ENCODE assay signal across 26 mouse cellular contexts in the genomic region with DNA sequence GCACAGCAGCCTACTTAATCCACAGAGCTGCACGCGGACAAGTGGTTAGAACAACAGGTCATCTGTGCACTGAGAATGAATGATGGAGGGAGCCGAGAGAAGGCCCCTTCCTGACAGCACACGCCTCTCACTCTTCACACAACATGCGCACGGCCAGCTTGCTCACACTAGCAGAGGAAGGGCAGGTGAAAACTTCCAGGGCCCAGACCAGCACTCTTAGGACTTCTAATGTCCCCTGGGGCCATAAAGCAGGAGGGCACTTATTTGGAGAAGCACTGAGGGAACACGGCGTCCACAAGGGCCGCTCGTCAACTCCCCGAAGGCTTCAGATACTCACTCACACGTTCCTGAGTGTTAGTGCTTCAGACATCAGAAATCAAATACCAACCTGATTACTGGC. TPM values are rescaled to one million over a fixed set of nuclear protein-coding genes. Genes with fewer than 3 reads are reported as not detected.
DNase-seq lines count a peak whose midpoint lies in the region; ATAC-seq and TF ChIP-seq lines count a peak whose summit lies in the region.
"Had no signal": no experiment of that assay in that cellular context is flagged by ENCODE, and none has a peak within 500 bp of the region (broad histone marks: within the 10 kb centered on the region; RNA-seq: fewer than 3 reads in every experiment).

No protein-coding gene starts in this region.

- H3K4me1 ChIP-seq in heart, adult 2 months (ENCODE audit: control insufficient read depth, insufficient read depth, low read length): no peaks in the 10 kb centered on the region
- H3K4me1 ChIP-seq in liver, embryonic 13.5 days (replicated peaks): peaks cover 49% of the 10 kb centered on the region
- peaks cover 12% of the 10 kb centered on the region for H3K4me1 ChIP-seq in liver, embryonic 11.5 days (replicated peaks; ENCODE audit: control insufficient read depth, insufficient read depth, low read length)
- H3K4me1 ChIP-seq in midbrain, embryonic 11.5 days (ENCODE audit: control insufficient read depth, insufficient read depth, low read length): no peaks in the 10 kb centered on the region
- H3K4me1 ChIP-seq in midbrain, postnatal 0 days (ENCODE audit: insufficient read depth, low read length): no peaks in the 10 kb centered on the region
- H3K4me1 ChIP-seq: embryonic facial prominence, embryonic 10.5 days; embryonic facial prominence, embryonic 12.5 days; forebrain, embryonic 13.5 days; forebrain, embryonic 15.5 days had no signal

- no peaks in the 10 kb centered on the region for H3K9me3 ChIP-seq in liver, embryonic 13.5 days (replicated peaks)
- H3K9me3 ChIP-seq in liver, embryonic 11.5 days (ENCODE audit: control insufficient read depth, low read length): no peaks in the 10 kb centered on the region
- H3K9me3 ChIP-seq in midbrain, embryonic 11.5 days (ENCODE audit: control insufficient read depth, low read length): no peaks in the 10 kb centered on the region
- no peaks in the 10 kb centered on the region for H3K9me3 ChIP-seq in midbrain, postnatal 0 days (ENCODE audit: low read length)
- H3K9me3 ChIP-seq: embryonic facial prominence, embryonic 10.5 days; embryonic facial prominence, embryonic 12.5 days; forebrain, embryonic 13.5 days; forebrain, embryonic 15.5 days; G1E had no signal

- no peak overlapping the region for H3K27ac ChIP-seq in heart, adult 2 months
- peak overlapping the region; percentile 55 for H3K27ac ChIP-seq in liver, embryonic 13.5 days
- no peak overlapping the region for H3K27ac ChIP-seq in liver, embryonic 11.5 days (ENCODE audit: low read depth, low read length)
- H3K27ac ChIP-seq in midbrain, embryonic 11.5 days (ENCODE audit: low read depth, low read length): no peak overlapping the region
- no peak overlapping the region for H3K27ac ChIP-seq in midbrain, postnatal 0 days (ENCODE audit: low read depth, low read length)
- H3K27ac ChIP-seq: embryonic facial prominence, embryonic 10.5 days; embryonic facial prominence, embryonic 12.5 days; forebrain, embryonic 13.5 days; forebrain, embryonic 15.5 days had no signal

- TF ChIP-seq CTCF in heart, adult 2 months (IDR thresholded peaks at IDR 0.05): no peak
- TF ChIP-seq CTCF in midbrain, postnatal 0 days (IDR thresholded peaks at IDR 0.05): no peak

- H3K36me3 ChIP-seq in heart, adult 2 months (ENCODE audit: control insufficient read depth, insufficient read depth, low read length): peaks cover 2% of the 10 kb centered on the region; the same call in 1 of the 2 replicates
- peaks cover 48% of the 10 kb centered on the region for H3K36me3 ChIP-seq in liver, embryonic 13.5 days
- H3K36me3 ChIP-seq in liver, embryonic 11.5 days (ENCODE audit: control insufficient read depth, insufficient read depth, low read length): peaks cover 10% of the 10 kb centered on the region
- peaks cover 7% of the 10 kb centered on the region; the same call in 1 of the 2 replicates for H3K36me3 ChIP-seq in midbrain, embryonic 11.5 days (ENCODE audit: control insufficient read depth, insufficient read depth, low read length)
- peaks cover 30% of the 10 kb centered on the region for H3K36me3 ChIP-seq in midbrain, postnatal 0 days (ENCODE audit: insufficient read depth, low read length)

- WGBS in heart, adult 2 months: 91% methylated on average over 12 of the region's 12 CpGs
- WGBS in liver, embryonic 13.5 days (ENCODE audit: insufficient replicate concordance): 91% methylated on average over 12 of the region's 12 CpGs
- 90% methylated on average over 12 of the region's 12 CpGs for WGBS in liver, embryonic 11.5 days
- 93% methylated on average over 12 of the region's 12 CpGs for WGBS in midbrain, embryonic 11.5 days
- 93% methylated on average over 12 of the region's 12 CpGs for WGBS in midbrain, postnatal 0 days

- intact Hi-C loops in heart, adult 2 months (cut with DNase I): no loop called here

- H3K9ac ChIP-seq in heart, adult 2 months (ENCODE audit: low read depth, low read length): no peak overlapping the region
- no peak overlapping the region for H3K9ac ChIP-seq in liver, embryonic 13.5 days
- no peak overlapping the region for H3K9ac ChIP-seq in liver, embryonic 11.5 days (ENCODE audit: low read depth, low read length)
- no peak overlapping the region for H3K9ac ChIP-seq in midbrain, embryonic 11.5 days (ENCODE audit: low read length)
- no peak overlapping the region for H3K9ac ChIP-seq in midbrain, postnatal 0 days (replicated peaks; ENCODE audit: low read length, poor library complexity, severe bottlenecking)
- H3K9ac ChIP-seq: embryonic facial prominence, embryonic 12.5 days; forebrain, embryonic 13.5 days; forebrain, embryonic 15.5 days had no signal

- no peaks in the 10 kb centered on the region for H3K27me3 ChIP-seq in heart, adult 2 months (ENCODE audit: control insufficient read depth, insufficient read depth, low read length)
- H3K27me3 ChIP-seq in liver, embryonic 13.5 days: no peaks in the 10 kb centered on the region
- no peaks in the 10 kb centered on the region for H3K27me3 ChIP-seq in liver, embryonic 11.5 days (replicated peaks; ENCODE audit: control insufficient read depth, insufficient read depth, low read length)
- H3K27me3 ChIP-seq in midbrain, embryonic 11.5 days (ENCODE audit: control insufficient read depth, insufficient read depth, low read length): no peaks in the 10 kb centered on the region
- no peaks in the 10 kb centered on the region for H3K27me3 ChIP-seq in midbrain, postnatal 0 days (ENCODE audit: insufficient read depth, low read length)
- H3K27me3 ChIP-seq: CH12.LX; embryonic facial prominence, embryonic 12.5 days; forebrain, embryonic 13.5 days; forebrain, embryonic 15.5 days; Patski had no signal

- H3K4me2 ChIP-seq in liver, embryonic 13.5 days: no peak overlapping the region
- H3K4me2 ChIP-seq in liver, embryonic 11.5 days: no peak overlapping the region
- H3K4me2 ChIP-seq in midbrain, embryonic 11.5 days: no peak overlapping the region
- no peak overlapping the region for H3K4me2 ChIP-seq in midbrain, postnatal 0 days (ENCODE audit: low read depth, low read length, poor library complexity, severe bottlenecking)
- H3K4me2 ChIP-seq: embryonic facial prominence, embryonic 12.5 days; forebrain, embryonic 13.5 days; forebrain, embryonic 15.5 days had no signal

- TF ChIP-seq EP300 in heart, adult 2 months (IDR thresholded peaks at IDR 0.05; ENCODE audit: insufficient read depth, low read depth, low read length): no peak

- no peak overlapping the region for H3K4me3 ChIP-seq in heart, adult 2 months
- no peak overlapping the region for H3K4me3 ChIP-seq in liver, embryonic 13.5 days (replicated peaks)
- no peak overlapping the region for H3K4me3 ChIP-seq in liver, embryonic 11.5 days (ENCODE audit: low read depth, low read length)
- no peak overlapping the region for H3K4me3 ChIP-seq in midbrain, embryonic 11.5 days (ENCODE audit: low read depth, low read length)
- no peak overlapping the region for H3K4me3 ChIP-seq in midbrain, postnatal 0 days (ENCODE audit: low read depth, low read length)
- H3K4me3 ChIP-seq: embryonic facial prominence, embryonic 10.5 days; embryonic facial prominence, embryonic 12.5 days; forebrain, embryonic 13.5 days; forebrain, embryonic 15.5 days had no signal

- no peaks in the 10 kb centered on the region for H3K79me2 ChIP-seq in heart, adult 2 months (replicated peaks; ENCODE audit: control insufficient read depth, insufficient read depth, low read length)

- ATAC-seq in liver, embryonic 13.5 days (ENCODE audit: low read depth): no peak
- no peak for ATAC-seq in liver, embryonic 11.5 days (replicated peaks; ENCODE audit: low FRiP score)
- ATAC-seq in midbrain, embryonic 11.5 days (ENCODE audit: low FRiP score): no peak
- ATAC-seq in midbrain, postnatal 0 days (ENCODE audit: low FRiP score): no peak
- ATAC-seq: activated CD4-positive, CD25-positive, alpha-beta regulatory T cell, adult 4 months; CD4-positive, CD25-positive, alpha-beta regulatory T cell, adult 4 months; forebrain, embryonic 13.5 days; forebrain, embryonic 15.5 days; Patski had no signal

- DNase-seq in heart, adult 11 months: peak; percentile 71
- DNase-seq in heart, adult 2 months: no peak
- DNase-seq in liver, embryonic 13.5 days: no peak
- no peak for DNase-seq in liver, embryonic 11.5 days (ENCODE audit: low spot score)
- peak; percentile 59 for DNase-seq in midbrain, embryonic 11.5 days (ENCODE audit: low spot score, missing footprints)
- DNase-seq in midbrain, postnatal 0 days (ENCODE audit: low spot score): no peak
- DNase-seq: adrenal gland, adult 8-10 months; adrenal gland, postnatal 14 days; adrenal gland, postnatal 36 days; B cell, adult 2 months; cerebellum, adult 11-12 months; cerebellum, adult 2 months; cerebellum, adult 9-10 months; cerebellum, postnatal 10 days; cerebellum, postnatal 25 days had no signal

- TF ChIP-seq POLR2A in heart, adult 2 months (IDR thresholded peaks at IDR 0.05; ENCODE audit: insufficient read depth, low read depth, low read length): no peak

RNA-seq across cellular contexts. Expression of a gene that starts 48.5 kb away (rescaled TPM):
- not detected for total RNA-seq in heart, adult 2 months (2021)
- polyA plus RNA-seq in heart, adult 2 months (2012; rRNA removed): 0.09 TPM in 1 of 2 replicates, not detected in the other
- polyA plus RNA-seq in liver, embryonic 13.5 days (2015; fragmentation: Nextera tagmentation; extraction: Ambion mirVana): 0.23 and 0.34 TPM in 2 replicates
- polyA plus RNA-seq in liver, embryonic 11.5 days (2014; fragmentation: Nextera tagmentation; extraction: Ambion mirVana): 0.18 and 0.53 TPM in 2 replicates
- 1.9 and 2.4 TPM in 2 replicates for polyA plus RNA-seq in midbrain, embryonic 11.5 days (2014; fragmentation: Nextera tagmentation; extraction: Ambion mirVana)
- 2.9 and 3.0 TPM in 2 replicates for total RNA-seq in midbrain, postnatal 0 days (2014; rRNA removed)
- polyA plus RNA-seq in midbrain, postnatal 0 days (2015; fragmentation: Nextera tagmentation; extraction: Ambion mirVana): 1.2 and 1.3 TPM in 2 replicates
- total RNA-seq: adrenal gland, adult 18-20 months; adrenal gland, postnatal 36 days; CH12.LX had no signal
- polyA plus RNA-seq: activated CD4-positive, CD25-positive, alpha-beta regulatory T cell, adult 4 months; CD4-positive, CD25-positive, alpha-beta regulatory T cell, adult 4 months; G1E; Patski had no signal

RNA-seq across cellular contexts. Expression of a gene that starts 55.3 kb away (rescaled TPM):
- total RNA-seq in heart, adult 2 months (2021): not detected
- polyA plus RNA-seq in heart, adult 2 months (2012; rRNA removed): 0.06 TPM in 1 of 2 replicates, not detected in the other
- polyA plus RNA-seq in liver, embryonic 13.5 days (2015; fragmentation: Nextera tagmentation; extraction: Ambion mirVana): 0.40 and 0.44 TPM in 2 replicates
- polyA plus RNA-seq in liver, embryonic 11.5 days (2014; fragmentation: Nextera tagmentation; extraction: Ambion mirVana): 0.10 and 0.14 TPM in 2 replicates
- 0.21 TPM in 1 of 2 replicates, not detected in the other for polyA plus RNA-seq in midbrain, embryonic 11.5 days (2014; fragmentation: Nextera tagmentation; extraction: Ambion mirVana)
- not detected in 2 replicates for total RNA-seq in midbrain, postnatal 0 days (2014; rRNA removed)
- polyA plus RNA-seq in midbrain, postnatal 0 days (2015; fragmentation: Nextera tagmentation; extraction: Ambion mirVana): 0.06 TPM in 1 of 2 replicates, not detected in the other
- total RNA-seq: adrenal gland, adult 18-20 months; adrenal gland, adult 8-10 months; adrenal gland, postnatal 36 days had no signal
- polyA plus RNA-seq: activated CD4-positive, CD25-positive, alpha-beta regulatory T cell, adult 4 months; CD4-positive, CD25-positive, alpha-beta regulatory T cell, adult 4 months; cerebellum, adult 2 months; cortical plate, adult 2 months; G1E had no signal

RNA-seq across cellular contexts. Expression of a gene that starts 59.2 kb away (rescaled TPM):
- 100 to 1,000 TPM; 125 to 148 TPM for total RNA-seq in heart, adult 2 months (2021)
- 32.0 and 64.0 TPM in 2 replicates for polyA plus RNA-seq in heart, adult 2 months (2012; rRNA removed)
- 42.1 and 52.3 TPM in 2 replicates for polyA plus RNA-seq in liver, embryonic 13.5 days (2015; fragmentation: Nextera tagmentation; extraction: Ambion mirVana)
- 84.9 and 97.9 TPM in 2 replicates for polyA plus RNA-seq in liver, embryonic 11.5 days (2014; fragmentation: Nextera tagmentation; extraction: Ambion mirVana)
- 53.9 and 59.1 TPM in 2 replicates for polyA plus RNA-seq in midbrain, embryonic 11.5 days (2014; fragmentation: Nextera tagmentation; extraction: Ambion mirVana)
- 53.5 and 68.0 TPM in 2 replicates for total RNA-seq in midbrain, postnatal 0 days (2014; rRNA removed)
- polyA plus RNA-seq in midbrain, postnatal 0 days (2015; fragmentation: Nextera tagmentation; extraction: Ambion mirVana): 39.1 and 41.3 TPM in 2 replicates

Comparison
In these comparisons a context has a peak if more than half of its experiments do, and no peak if none do; other contexts are left out.
1. DNase-seq: peak in heart, adult 11 months (single experiment) and midbrain, embryonic 11.5 days (single experiment); none in heart, adult 2 months (0 of 2), liver, embryonic 13.5 days (single experiment), liver, embryonic 11.5 days (single experiment) and midbrain, postnatal 0 days (single experiment).